Mouse (Mus musculus) skeletal muscle tissue, adult 2 months (tissue): ENCODE results near the gene Nav3.

Experiments
- DNase-seq: peaks from one replicate; pipeline ENCODE4 v3.0.0-alpha.2; 2012; ENCODE audit warnings: low read depth, low spot score

Nav3 gene

DNA sequence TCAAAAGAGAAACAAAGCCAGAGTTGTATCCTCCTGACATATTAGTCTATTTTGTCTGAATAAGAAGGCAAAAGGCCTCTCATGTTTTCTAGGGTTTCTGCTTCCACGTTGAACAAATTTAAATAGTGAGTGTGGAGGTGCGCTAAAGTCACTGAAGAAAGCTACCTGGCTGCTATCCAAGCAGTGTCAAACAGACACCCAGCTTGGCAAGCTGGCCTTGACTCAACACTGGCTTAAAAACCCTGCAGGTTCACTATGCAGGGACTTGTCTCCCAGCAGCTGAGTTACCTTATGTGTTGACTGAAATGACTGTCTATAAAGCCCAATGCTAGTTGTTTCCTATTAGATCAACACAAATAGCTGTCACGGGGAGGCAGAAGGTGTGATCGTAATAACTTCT is 612.3 kb downstream of the Nav3 start:
- DNase-seq: no peak

DNA sequence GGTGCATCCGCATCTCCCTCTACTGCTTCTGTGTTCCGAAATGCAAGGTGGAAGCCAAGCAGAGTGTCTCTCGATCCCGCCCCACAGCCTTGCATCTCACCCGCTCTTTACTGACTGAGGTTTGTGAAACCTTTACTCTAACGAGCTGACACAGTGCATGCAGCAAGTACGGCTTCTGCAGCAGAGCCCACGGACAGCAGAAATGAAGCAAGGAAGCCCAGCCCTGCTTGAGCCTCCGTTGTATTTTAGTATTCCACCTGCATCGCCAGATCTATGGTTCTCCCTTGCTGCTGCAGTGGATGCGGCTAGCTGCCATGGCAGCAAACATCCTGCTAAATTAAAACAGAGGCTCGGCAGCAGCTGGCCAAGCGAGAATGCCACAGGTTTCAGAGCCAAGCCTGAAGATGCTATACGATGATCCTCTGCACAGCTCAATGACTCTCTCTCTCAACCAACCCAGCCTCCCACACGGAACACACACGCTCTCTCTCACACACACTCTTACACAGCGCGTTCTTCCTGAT is 623.2 kb downstream of the Nav3 start:
- no peak for DNase-seq

DNA sequence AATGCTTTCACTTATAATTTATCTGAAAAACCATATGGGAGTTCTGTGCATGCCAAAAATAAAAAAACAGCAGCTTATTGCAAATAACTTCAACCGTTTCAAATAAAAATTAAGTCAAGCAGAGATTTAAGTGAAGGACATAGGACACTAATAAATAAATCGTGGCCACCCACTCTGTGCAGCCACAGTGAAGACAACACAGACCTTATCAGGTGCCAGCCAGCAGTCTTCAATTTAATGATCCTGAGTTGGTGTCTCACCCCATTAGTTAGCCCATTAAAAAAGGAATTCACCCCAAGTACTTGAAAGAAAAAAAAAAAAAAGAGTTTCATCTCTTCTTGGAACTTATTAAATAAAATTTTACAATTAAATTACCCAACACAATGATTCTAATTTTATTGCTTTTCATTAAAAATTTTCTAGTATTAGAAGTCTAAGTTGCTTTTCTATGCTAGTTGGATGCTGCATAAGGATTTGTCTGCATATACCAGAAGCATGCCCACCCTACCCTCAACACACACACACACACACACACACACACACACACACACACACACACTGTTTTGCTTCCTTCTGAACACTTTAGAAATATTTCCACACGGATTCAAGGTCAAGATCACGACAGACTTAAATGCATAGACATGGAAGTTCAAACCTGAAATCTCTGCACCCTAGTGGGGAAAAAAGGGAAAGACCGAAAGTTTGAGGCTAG is 649.1 kb downstream of the Nav3 start:
- DNase-seq: no peak

DNA sequence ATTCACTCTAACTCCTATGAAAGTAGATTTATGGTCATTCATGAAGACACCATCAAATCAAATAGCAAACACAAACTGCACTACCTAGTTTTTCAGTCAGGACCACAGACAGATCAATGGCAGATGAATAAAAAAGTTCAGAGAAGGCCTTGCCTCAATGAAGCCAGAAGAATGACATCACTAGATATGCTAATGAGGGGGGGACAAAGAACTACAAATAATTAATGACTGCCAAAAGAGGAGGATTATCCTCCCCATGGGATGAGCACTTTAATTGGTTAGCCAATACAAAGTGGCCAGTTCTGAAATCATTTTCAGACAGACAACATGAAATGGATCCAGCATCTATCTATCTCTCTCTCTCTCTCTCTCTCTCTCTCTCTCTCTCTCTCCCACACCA is 652.6 kb downstream of the Nav3 start:
- no peak for DNase-seq

DNA sequence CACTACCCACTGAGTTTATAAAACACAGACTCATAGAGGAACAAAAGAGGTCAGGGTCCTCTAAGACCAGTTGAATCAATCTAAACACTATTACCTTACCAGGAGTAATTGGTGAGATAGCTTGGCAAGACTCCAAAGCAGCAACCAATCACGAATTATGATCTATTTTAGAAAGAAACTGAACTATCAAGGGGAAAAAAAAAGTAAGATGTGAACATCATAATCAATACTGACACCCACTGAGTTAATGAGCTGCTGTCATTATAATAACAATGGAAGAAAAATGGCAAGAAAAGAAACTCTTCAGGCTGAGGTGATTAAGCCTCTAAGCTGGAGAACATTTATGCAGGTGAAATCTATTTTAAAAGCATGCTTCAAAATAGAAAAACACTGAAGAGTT is 653.8 kb downstream of the Nav3 start:
- no peak for DNase-seq

DNA sequence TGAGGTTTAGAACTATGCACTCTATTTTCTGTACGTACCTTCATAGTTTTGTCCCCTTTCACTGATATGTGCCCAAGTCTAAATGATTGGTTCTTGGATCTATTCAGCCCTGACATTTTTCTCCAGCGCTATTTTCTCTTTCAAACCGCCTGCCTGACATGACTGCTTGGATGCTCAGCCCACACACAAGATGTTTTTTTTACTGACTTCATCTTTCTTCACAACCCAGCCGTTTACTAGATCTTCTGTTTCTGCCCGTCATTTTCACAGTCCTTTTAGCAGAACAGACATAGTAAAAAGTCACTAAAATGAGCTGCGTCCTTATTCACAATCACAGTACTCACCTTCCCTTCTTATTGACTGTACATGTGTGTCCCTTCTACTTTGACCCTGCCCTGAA is 656.8 kb downstream of the Nav3 start:
- DNase-seq: no peak

DNA sequence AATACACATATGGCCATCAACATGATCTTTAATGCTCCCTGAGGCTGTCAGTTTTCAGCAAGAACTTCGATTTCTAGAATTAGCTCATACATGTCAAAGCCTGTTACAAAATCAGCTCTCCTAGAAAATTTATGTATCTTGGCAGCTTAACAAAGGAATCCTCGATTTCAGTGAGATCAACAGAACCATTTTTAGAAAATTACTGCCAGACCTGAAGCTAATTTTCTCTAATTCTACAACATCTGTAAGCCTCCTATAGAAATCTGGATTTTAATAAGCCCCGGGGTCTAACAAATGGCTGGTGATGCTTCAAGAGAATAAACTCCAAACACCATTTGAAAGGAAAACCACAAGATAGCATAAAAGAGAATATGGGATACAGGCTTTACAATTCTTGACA is 659.0 kb downstream of the Nav3 start:
- DNase-seq: no peak

DNA sequence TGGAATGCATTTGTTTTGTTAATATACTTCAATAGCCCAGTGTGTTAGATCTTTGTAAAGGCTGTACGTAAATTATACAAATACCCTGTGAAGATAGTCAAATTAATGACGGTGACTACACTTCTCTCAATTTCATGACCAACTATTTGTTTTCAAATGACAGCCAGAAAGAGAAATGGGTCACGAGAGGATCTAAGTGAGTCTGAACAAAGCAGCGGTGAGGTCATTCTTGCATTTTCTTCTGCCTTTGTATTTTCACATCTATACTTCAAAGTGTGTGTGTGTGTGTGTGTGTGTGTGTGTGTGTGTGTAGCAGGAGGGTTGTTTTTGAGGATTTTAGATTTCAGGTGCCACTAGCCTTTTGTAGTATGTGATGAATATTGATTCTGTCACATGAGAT is 662.5 kb downstream of the Nav3 start:
- no peak for DNase-seq

DNA sequence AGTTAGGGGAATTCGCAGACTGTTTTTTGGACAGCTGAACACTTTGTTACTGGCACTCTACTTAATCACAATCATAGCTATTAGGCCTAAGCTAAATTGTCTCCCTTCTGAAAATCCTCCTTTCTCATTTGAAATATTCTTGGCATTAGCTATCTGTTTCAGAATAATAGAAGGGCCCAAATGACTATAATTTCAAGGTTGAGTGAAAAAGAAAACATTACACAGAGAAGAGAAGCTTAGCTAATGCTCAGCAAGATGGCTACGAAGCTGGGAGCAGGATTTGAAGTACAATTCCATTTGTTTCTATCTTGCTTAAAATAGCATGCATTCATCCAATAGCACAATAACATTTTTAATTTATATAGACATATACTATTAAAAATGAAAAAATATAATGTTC is 667.3 kb downstream of the Nav3 start:
- no peak for DNase-seq

DNA sequence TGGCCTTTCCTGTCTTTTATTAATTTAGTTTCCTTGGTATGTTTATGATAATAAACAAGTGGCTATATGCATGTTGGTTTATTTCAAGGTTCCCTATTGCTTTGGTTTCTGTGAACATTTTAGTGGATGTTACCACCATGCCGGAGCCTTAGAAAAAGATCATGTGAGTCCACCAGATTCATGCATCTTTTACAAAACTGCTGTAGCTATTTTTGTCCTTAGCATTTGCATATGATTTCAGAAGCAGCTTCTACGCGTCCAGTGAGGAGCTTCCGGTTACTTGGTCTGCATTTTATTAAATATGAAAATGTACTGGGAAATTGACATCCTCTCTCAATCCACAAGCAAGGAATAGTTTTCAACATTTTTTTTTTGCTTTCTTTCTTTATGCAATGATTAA is 676.9 kb downstream of the Nav3 start:
- no peak for DNase-seq

DNA sequence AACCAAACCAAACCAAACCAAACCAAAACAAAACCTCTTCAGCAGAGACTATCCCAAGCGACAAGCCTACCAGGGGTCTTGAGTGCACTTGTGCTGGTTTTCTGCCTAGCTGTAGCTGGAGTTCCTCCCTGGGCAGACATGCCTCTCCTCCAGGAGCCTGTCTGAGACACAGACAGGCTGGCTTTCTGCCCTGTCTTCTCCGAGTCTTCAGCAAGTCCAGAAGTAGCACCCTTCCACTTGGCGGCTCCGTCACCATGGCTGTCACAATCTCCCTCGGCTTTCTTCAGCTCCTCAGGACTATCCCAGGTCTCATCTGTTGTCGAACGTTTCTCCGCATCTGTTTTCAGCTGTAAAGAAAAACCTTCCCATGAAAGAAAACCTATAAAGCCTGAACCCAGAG is 686.9 kb downstream of the Nav3 start:
- DNase-seq: no peak

DNA sequence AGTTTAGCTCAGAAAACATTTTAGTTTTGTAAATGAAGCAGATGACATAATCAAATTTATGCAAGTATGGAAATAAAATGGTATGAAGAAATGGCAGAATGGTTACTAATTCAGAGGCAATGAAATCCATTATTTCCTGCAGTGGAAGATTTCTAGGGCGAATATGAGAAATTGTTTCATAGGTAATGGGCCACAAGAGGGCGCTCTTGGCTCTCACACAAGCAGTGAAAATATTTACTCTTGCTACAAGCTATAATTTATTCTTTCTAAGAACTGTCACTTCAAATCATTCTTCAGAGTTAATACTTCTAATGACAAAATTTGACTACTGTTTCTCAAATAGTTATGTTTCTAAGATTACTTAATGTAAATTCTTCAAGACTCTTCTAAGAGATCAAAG is 690.4 kb downstream of the Nav3 start:
- peak; percentile 25 for DNase-seq

DNA sequence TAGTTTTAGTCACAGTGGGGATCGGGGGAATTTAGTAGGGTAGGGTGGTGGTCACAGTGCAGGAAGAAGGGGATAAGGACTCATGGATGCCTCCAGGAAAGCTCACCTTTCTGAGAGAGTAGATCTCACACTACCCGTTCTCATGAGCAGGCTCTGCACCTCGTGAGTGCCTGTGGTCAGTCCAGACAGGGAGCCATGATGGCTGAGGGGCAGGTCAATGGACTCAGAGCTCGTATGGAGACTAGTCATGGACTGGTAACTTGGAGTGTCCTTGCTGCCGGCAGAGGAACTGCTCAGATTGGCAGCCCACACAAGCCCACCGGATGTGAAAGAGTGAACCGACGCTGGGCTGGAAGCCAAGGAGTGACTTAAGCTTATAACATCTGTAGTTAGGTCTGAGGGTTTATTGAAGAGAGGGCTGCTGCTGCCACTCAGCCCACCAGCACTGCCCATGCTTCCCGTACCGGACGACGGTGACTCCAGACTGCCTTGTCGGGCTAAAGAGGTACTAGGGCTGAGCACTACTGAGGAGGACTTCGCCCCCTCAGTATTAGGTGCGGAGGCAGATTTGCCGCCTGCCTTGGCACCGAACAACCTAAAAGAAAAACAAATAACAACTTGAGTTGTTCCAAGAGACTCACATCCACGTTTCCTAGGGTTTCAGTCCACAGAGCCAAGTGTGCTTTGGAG is 691.4 kb downstream of the Nav3 start:
- no peak for DNase-seq

DNA sequence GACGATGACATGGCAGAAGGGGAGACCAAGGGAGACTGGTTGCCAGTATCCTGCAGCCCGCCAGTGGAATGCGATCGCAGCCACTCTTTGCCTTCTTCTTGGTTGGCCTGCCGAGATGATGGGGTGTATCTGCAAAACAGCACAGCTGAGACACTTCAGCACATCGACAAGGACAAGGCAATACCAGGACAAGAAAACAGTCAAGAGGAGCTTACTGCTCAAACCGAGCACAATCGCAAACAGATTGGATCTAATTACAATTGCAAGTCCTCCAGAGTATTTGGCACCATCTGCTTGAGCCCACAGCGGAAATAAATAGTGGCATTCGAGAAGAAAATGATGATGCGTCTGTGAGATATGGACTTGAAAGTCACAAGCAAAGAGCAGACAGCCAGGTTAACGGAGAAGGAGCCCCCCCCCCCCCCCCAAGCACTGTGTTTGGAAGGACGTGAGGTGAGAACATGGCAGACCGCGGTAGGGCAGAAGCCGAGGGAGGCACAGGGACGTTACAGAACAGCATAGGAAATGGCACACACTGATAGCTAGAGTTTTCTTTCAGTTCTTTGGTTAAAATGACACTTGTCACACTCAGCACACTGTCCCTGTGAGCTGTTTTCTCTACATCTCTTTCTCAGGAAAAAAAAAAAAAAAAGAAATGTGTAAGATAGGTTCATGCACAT is 696.9 kb downstream of the Nav3 start:
- no peak for DNase-seq

DNA sequence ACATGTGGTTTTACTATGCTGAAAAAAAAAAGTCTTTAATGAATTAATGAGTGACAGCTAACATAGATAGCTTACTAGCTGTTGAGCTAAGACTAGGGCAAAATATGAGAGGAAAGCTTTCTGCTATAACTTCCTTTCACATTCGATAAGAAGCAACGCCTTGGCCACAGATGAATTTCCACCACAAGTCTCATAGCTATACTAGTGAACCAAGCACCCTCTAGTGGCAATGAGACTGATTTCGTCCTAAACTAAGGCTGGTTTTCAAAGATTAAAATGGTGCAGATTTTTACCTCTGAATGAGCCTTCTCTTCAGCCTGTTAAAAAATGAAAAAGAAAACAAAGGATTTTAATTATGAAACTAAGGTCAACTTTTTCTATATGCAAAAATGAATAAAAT is 709.1 kb downstream of the Nav3 start:
- no peak for DNase-seq

DNA sequence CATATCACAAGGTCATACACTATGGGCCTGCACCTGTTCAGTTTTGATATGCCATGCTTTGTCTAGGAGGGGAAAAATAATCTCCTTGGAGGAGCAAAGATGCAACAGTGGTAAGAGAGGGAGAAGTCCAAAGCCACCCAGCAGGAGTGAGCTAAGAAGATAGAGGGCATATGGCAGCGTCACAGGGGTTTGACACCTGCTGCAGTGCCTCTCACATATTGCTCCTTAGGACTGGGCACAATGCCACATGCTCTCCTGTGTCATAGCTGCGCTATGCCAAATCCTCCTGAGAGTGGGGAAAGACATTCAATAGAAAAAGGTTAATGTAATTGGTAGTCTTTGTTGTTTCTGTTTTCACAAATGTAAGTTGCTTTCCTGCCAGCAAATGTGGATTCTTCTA is 714.3 kb downstream of the Nav3 start:
- DNase-seq: no peak

DNA sequence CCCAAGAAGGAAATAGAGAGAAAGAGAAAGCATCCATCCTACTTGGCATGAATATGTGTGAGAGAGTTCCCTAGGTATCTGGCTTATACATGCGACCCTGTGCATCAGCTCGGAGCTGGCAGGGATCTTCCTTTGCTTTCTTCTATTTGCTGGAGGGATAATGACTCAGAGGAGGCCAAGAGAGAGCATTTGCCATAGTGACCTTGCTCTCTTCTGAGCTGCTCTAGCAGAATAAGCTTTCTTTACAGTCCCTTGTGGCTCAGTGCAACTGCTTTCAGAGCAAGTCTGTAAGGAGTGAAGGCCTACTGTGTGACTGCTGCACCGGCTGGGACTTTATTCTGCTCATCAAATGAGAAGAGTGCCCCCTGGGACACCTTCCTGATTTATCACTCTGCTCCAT is 715.7 kb downstream of the Nav3 start:
- DNase-seq: no peak

DNA sequence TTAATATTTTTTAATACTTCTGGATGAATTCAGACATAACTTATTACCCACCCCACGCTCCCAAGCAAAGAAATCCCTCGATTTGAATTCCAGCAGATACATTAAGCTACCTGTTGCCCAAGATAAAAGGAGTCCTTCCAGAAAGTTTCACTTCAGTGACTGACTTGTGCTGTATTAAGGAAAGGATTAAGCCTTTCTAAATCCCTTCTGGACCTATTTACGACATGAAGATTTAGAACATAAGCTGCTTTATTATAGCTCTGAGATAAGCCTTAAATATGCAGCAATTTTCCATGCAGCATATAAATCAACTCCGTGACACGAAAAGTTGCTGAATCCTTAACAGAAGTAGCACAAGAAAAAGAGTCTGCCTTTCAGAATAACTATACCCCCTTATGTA is 732.4 kb downstream of the Nav3 start:
- DNase-seq: no peak

DNA sequence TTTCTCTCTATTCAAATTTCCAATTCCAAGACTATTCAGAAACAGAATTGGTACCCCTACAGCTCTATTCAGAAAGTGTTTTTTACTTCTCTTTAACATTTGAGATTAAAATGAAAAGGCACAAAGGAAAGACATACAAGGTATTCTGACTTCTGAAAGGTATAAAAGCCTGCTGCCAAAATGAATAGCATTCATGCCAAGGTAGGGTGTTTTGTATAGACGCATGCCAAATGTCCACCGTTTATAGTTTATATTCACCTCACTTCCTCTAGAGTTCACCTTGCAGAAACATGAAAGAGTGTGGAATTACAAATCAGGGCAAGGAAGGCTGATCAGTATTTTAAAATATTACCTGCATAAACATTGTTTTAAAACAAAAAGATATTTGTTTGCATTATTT is 737.2 kb downstream of the Nav3 start:
- DNase-seq: no peak

DNA sequence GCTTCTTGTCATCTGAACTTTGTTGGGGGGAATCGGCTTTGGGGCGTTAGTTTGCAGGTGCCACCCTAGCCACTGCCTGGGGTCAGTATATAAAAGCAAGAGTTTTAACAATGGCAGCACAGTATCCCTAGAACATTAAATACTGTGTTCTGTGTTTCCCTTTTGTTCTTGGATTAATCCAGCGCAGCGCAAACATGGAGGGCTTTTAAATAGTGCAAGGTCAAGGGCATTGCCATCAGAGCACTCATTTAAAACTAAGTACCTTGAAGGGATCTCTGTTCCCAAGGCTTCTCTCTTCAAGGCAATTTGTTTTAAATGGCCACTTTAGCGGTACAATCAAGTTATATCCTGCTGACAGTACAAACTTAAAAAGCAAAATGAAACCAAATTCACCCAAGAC is 737.6 kb downstream of the Nav3 start:
- DNase-seq: no peak

DNA sequence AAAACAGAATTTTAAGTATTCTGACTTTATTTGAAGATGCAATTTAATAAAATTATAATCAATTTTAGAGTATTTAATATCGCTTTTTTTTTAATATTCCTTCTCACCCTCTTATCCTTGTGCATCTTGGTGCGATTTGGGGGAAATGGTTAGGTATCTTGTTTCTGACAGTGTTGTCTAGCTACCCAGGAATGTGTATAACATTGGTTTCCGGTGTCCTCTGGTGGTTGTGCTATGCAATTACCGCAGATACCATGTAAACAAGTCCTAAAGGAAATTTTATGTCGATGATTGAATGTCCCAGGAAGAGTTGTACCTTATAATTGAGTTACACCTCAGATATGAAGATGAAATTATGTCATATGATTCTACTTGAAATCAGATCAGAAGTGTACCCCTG is 743.0 kb downstream of the Nav3 start:
- DNase-seq: no peak

DNA sequence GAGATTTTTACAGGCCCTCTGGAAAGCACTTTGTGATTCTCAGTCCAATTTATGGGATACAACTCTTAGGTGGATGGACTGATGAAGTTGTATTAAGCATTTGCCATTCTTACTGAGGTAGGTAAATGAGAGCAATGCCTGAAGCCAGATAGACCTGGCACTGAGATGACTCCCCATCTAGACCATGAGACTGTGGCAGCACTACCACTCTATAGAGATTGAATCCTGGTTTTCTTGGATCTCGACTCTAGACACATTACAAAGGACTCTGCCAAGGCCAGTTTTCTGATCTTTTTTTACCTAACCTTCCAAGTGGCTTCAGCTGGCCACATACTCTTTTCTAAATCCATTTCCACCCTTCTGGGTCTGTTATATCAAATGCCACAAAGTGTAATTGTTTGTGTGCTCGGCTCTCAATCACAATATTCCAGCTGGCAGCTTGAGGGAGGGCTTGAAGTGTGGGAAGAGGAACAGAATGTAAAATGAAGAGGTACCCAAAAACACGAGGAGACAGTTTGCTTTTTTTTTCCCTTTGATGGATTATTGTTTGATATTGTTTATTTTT is 756.2 kb downstream of the Nav3 start:
- no peak for DNase-seq

DNA sequence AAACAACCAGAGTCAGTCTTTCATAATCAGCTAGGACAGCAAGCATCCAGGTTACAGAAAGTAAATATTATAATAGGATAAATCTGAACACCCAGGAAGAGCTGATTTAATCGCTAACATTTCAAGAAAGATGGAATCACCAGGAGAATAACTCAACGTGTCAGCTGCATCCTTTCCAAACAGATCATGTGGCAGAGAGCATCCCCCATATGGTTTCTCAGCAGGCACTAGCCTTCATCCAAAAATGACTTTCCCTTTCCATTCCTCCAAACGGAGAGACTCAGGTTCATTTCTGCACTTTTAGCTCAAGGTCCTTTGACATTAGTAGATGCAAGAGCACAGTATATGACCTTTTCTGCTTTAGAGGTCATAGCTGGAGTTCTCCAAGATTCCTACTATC is 765.4 kb downstream of the Nav3 start:
- no peak for DNase-seq
